Mouse (Mus musculus): ENCODE measurements at regions not wholly inside any gene's neighbourhood (a gene's known extent, or its start where the extent isn't known, plus 50 kb on each side); places are given as distances from the start of the nearest gene placed in this dataset.
A peak's percentile ranks its signal among the peaks of the same experiment; 100 is the strongest.

- 94% methylated on average over 3 of the region's 3 CpGs for WGBS
- Histone ChIP-seq H3K27ac (replicated peaks; ENCODE audit: low read depth, low read length) (no peak overlapping the region), H3K27me3 (ENCODE audit: control insufficient read depth, insufficient read depth, low read length) (no peaks in the 10 kb centered on the region), H3K4me1 (ENCODE audit: control insufficient read depth, insufficient read depth, low read length) (peaks cover 13% of the 10 kb centered on the region), H3K36me3 (ENCODE audit: control insufficient read depth, insufficient read depth, low read length) (no peaks in the 10 kb centered on the region), H3K9me3 (ENCODE audit: control insufficient read depth, low read length) (no peaks in the 10 kb centered on the region), H3K9ac (ENCODE audit: low read depth, low read length, severe bottlenecking) (no peak overlapping the region), H3K4me2 (replicated peaks; ENCODE audit: low read depth, low read length, severe bottlenecking) (no peak overlapping the region), H3K4me3 (replicated peaks; ENCODE audit: low read length) (no peak overlapping the region)
- TF ChIP-seq POLR2A (IDR thresholded peaks at IDR 0.05; ENCODE audit: borderline replicate concordance, extremely low read depth, insufficient read depth, insufficient read length): no peak
- ATAC-seq (ENCODE audit: low FRiP score, low read depth) (no peak), DNase-seq (ENCODE audit: low spot score) (no peak)
Measured at GRCm38 (mm10) chr14:62022193-62022592, 270.2 kb upstream of the Rnaseh2b start.

- H3K27me3 ChIP-seq (ENCODE audit: control insufficient read depth, insufficient read depth, low read length): no peaks in the 10 kb centered on the region
- no peak overlapping the region for H3K27ac ChIP-seq (replicated peaks; ENCODE audit: low read depth, low read length)
- H3K36me3 ChIP-seq (ENCODE audit: control insufficient read depth, insufficient read depth, low read length): no peaks in the 10 kb centered on the region
- H3K9me3 ChIP-seq (ENCODE audit: control insufficient read depth, low read length): no peaks in the 10 kb centered on the region
- no peak overlapping the region for H3K4me3 ChIP-seq (replicated peaks; ENCODE audit: low read length)
- no peak overlapping the region for H3K9ac ChIP-seq (ENCODE audit: low read depth, low read length, severe bottlenecking)
- no peak for DNase-seq (ENCODE audit: low spot score)
- H3K4me2 ChIP-seq (replicated peaks; ENCODE audit: low read depth, low read length, severe bottlenecking): no peak overlapping the region
- no peak for TF ChIP-seq POLR2A (IDR thresholded peaks at IDR 0.05; ENCODE audit: borderline replicate concordance, extremely low read depth, insufficient read depth, insufficient read length)
- peaks cover 13% of the 10 kb centered on the region for H3K4me1 ChIP-seq (ENCODE audit: control insufficient read depth, insufficient read depth, low read length)
- 66% methylated on average over 7 of the region's 7 CpGs for WGBS
- no peak for ATAC-seq (ENCODE audit: low FRiP score, low read depth)
Measured at GRCm38 (mm10) chr14:62023022-62023421, 269.4 kb upstream of the Rnaseh2b start.

- no peaks in the 10 kb centered on the region for H3K9me3 ChIP-seq (ENCODE audit: control insufficient read depth, low read length)
- no peak overlapping the region for H3K4me2 ChIP-seq (replicated peaks; ENCODE audit: low read depth, low read length, severe bottlenecking)
- H3K36me3 ChIP-seq (ENCODE audit: control insufficient read depth, insufficient read depth, low read length): no peaks in the 10 kb centered on the region
- no peaks in the 10 kb centered on the region for H3K27me3 ChIP-seq (ENCODE audit: control insufficient read depth, insufficient read depth, low read length)
- DNase-seq (ENCODE audit: low spot score) (no peak), ATAC-seq (ENCODE audit: low FRiP score, low read depth) (no peak)
- H3K4me1 ChIP-seq (ENCODE audit: control insufficient read depth, insufficient read depth, low read length): peaks cover 4% of the 10 kb centered on the region; the same call in 1 of the 2 replicates
- no peak overlapping the region for H3K4me3 ChIP-seq (replicated peaks; ENCODE audit: low read length)
- H3K27ac ChIP-seq (replicated peaks; ENCODE audit: low read depth, low read length): no peak overlapping the region
- WGBS: 58% methylated on average over 8 of the region's 8 CpGs
- no peak for TF ChIP-seq POLR2A (IDR thresholded peaks at IDR 0.05; ENCODE audit: borderline replicate concordance, extremely low read depth, insufficient read depth, insufficient read length)
- H3K9ac ChIP-seq (ENCODE audit: low read depth, low read length, severe bottlenecking): no peak overlapping the region
Measured at GRCm38 (mm10) chr14:62027751-62028279, 264.6 kb upstream of the Rnaseh2b start.

- WGBS: 68% methylated on average over 7 of the region's 7 CpGs
- Histone ChIP-seq H3K9me3 (ENCODE audit: control insufficient read depth, low read length) (no peaks in the 10 kb centered on the region), H3K36me3 (ENCODE audit: control insufficient read depth, insufficient read depth, low read length) (no peaks in the 10 kb centered on the region), H3K4me1 (ENCODE audit: control insufficient read depth, insufficient read depth, low read length) (peaks cover 8% of the 10 kb centered on the region; the same call in 1 of the 2 replicates), H3K9ac (ENCODE audit: low read depth, low read length, severe bottlenecking) (no peak overlapping the region), H3K27ac (replicated peaks; ENCODE audit: low read depth, low read length) (no peak overlapping the region), H3K27me3 (ENCODE audit: control insufficient read depth, insufficient read depth, low read length) (no peaks in the 10 kb centered on the region), H3K4me3 (replicated peaks; ENCODE audit: low read length) (no peak overlapping the region), H3K4me2 (replicated peaks; ENCODE audit: low read depth, low read length, severe bottlenecking) (no peak overlapping the region)
- DNase-seq (ENCODE audit: low spot score) (no peak), ATAC-seq (ENCODE audit: low FRiP score, low read depth) (no peak)
- TF ChIP-seq POLR2A (IDR thresholded peaks at IDR 0.05; ENCODE audit: borderline replicate concordance, extremely low read depth, insufficient read depth, insufficient read length): no peak
Measured at GRCm38 (mm10) chr14:62030059-62030458, 262.3 kb upstream of the Rnaseh2b start.

- H3K4me3 ChIP-seq (replicated peaks; ENCODE audit: low read length): no peak overlapping the region
- no peaks in the 10 kb centered on the region for H3K27me3 ChIP-seq (ENCODE audit: control insufficient read depth, insufficient read depth, low read length)
- no peaks in the 10 kb centered on the region for H3K9me3 ChIP-seq (ENCODE audit: control insufficient read depth, low read length)
- peaks cover 19% of the 10 kb centered on the region for H3K4me1 ChIP-seq (ENCODE audit: control insufficient read depth, insufficient read depth, low read length)
- no peak overlapping the region for H3K27ac ChIP-seq (replicated peaks; ENCODE audit: low read depth, low read length)
- 98% methylated on average over 4 of the region's 4 CpGs for WGBS
- no peak for DNase-seq (ENCODE audit: low spot score)
- ATAC-seq (ENCODE audit: low FRiP score, low read depth): no peak
- no peak overlapping the region for H3K9ac ChIP-seq (ENCODE audit: low read depth, low read length, severe bottlenecking)
- no peak for TF ChIP-seq POLR2A (IDR thresholded peaks at IDR 0.05; ENCODE audit: borderline replicate concordance, extremely low read depth, insufficient read depth, insufficient read length)
- H3K4me2 ChIP-seq (replicated peaks; ENCODE audit: low read depth, low read length, severe bottlenecking): no peak overlapping the region
- no peaks in the 10 kb centered on the region for H3K36me3 ChIP-seq (ENCODE audit: control insufficient read depth, insufficient read depth, low read length)
Measured at GRCm38 (mm10) chr14:62033661-62034060, 258.7 kb upstream of the Rnaseh2b start.

GRCm38 (mm10) chr14:62034664-62035063 lies 257.7 kb upstream of the Rnaseh2b start:
- WGBS: 46% methylated on average over 4 of the region's 4 CpGs
- H3K4me1 ChIP-seq (ENCODE audit: control insufficient read depth, insufficient read depth, low read length): peaks cover 19% of the 10 kb centered on the region
- DNase-seq (ENCODE audit: low spot score) (peak; percentile 9), ATAC-seq (ENCODE audit: low FRiP score, low read depth) (peak; percentile 83)
- H3K36me3 ChIP-seq (ENCODE audit: control insufficient read depth, insufficient read depth, low read length): no peaks in the 10 kb centered on the region
- no peak overlapping the region for H3K4me2 ChIP-seq (replicated peaks; ENCODE audit: low read depth, low read length, severe bottlenecking)
- H3K27me3 ChIP-seq (ENCODE audit: control insufficient read depth, insufficient read depth, low read length): no peaks in the 10 kb centered on the region
- H3K9ac ChIP-seq (ENCODE audit: low read depth, low read length, severe bottlenecking): no peak overlapping the region
- no peak for TF ChIP-seq POLR2A (IDR thresholded peaks at IDR 0.05; ENCODE audit: borderline replicate concordance, extremely low read depth, insufficient read depth, insufficient read length)
- H3K9me3 ChIP-seq (ENCODE audit: control insufficient read depth, low read length): no peaks in the 10 kb centered on the region
- H3K4me3 ChIP-seq (replicated peaks; ENCODE audit: low read length): no peak overlapping the region
- H3K27ac ChIP-seq (replicated peaks; ENCODE audit: low read depth, low read length): no peak overlapping the region
